Mouse (Mus musculus) liver, postnatal 0 days (tissue): Measurements from ENCODE around the gene Nfkbiz.

Source experiments
- CTCF ChIP-seq: sonication (generic); IDR thresholded peaks from 2 replicates; pipeline ENCODE4 v1.5.1; 2016; ENCODE audit warnings: antibody characterized with exemption, low read depth
- EP300 ChIP-seq: IDR thresholded peaks from 2 replicates; pipeline ENCODE4 v1.6.1; 2016; ENCODE audit warnings: antibody characterized with exemption, low read depth, mild to moderate bottlenecking

DNA sequence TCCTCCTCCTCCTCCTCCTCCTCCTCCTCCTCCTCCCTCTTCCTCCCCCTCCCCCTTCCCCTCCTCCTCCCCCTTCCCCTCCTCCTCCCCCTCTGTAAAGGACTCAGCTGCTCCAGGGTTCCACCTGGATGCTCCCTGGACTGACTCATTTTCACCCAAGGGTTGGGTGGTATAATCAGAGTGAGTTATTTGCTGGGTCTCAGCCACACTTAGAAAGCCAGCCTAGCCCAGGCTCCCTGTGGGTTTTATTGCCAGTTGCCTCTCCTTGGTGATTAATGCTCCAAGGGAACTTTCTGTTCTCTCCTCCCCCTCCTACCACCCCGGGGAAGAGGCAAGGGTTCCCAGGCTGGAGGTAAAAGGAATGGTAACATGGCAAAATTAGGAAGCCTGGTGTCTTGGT lies 49.4 kb downstream of the Nfkbiz start:
- no peak for TF ChIP-seq CTCF
- no peak for TF ChIP-seq EP300
